Mouse (Mus musculus) lung, postnatal 0 days (tissue): Measurements from ENCODE around the gene Gm6096. TPM values are rescaled to one million over a fixed set of nuclear protein-coding genes. Genes with fewer than 3 reads are reported as not detected.

Experiments used
- ATAC-seq: fragments of 200-750 bp; cut with Nextera tagmentation; 2 replicates; pipeline ENCODE4 v1.8.0; 2017; ENCODE audit warnings: moderate library complexity
- DNase-seq: peaks from one replicate; pipeline ENCODE4 v3.0.0-alpha.2; 2016; ENCODE audit warnings: low spot score
- H3K27ac ChIP-seq: fragments of 300-500 bp; sonication (generic); 2 replicates; pipeline ENCODE4 v1.5.1; 2014; ENCODE audit warnings: antibody characterized with exemption, mild to moderate bottlenecking, low read length, mixed read lengths
- H3K27me3 ChIP-seq: fragments of 300-500 bp; sonication (generic); replicated peaks from 2 replicates; pipeline ENCODE4 v1.6.1; 2014; ENCODE audit warnings: low read length, mixed read lengths; ENCODE audit not compliant: insufficient read depth
- H3K36me3 ChIP-seq: fragments of 300-500 bp; sonication (generic); 2 replicates; pipeline ENCODE4 v1.6.1; 2014; ENCODE audit warnings: low read length, mixed read lengths; ENCODE audit not compliant: insufficient read depth
- H3K4me1 ChIP-seq: fragments of 300-500 bp; sonication (generic); 2 replicates; pipeline ENCODE4 v1.6.1; 2014; ENCODE audit warnings: antibody characterized with exemption, low read depth, low read length, mixed read lengths; ENCODE audit not compliant: insufficient read depth
- H3K4me2 ChIP-seq: fragments of 300-500 bp; sonication (generic); replicated peaks from 2 replicates; pipeline ENCODE4 v1.6.1; 2014; ENCODE audit warnings: low read depth, mild to moderate bottlenecking, low read length, moderate library complexity, mixed read lengths
- H3K4me3 ChIP-seq: fragments of 300-500 bp; sonication (generic); 2 replicates; pipeline ENCODE4 v1.5.1; 2014; ENCODE audit warnings: low read depth, low read length
- H3K9ac ChIP-seq: fragments of 300-500 bp; sonication (generic); replicated peaks from 2 replicates; pipeline ENCODE4 v1.6.1; 2014; ENCODE audit warnings: low read depth, mild to moderate bottlenecking
- H3K9me3 ChIP-seq: fragments of 300-500 bp; sonication (generic); 2 replicates; pipeline ENCODE4 v1.6.1; 2016; ENCODE audit warnings: low read length, mixed read lengths
- CTCF ChIP-seq: IDR thresholded peaks from 2 replicates; pipeline ENCODE4 v1.5.1; 2016; ENCODE audit warnings: antibody characterized with exemption, mild to moderate bottlenecking
- EP300 ChIP-seq: IDR thresholded peaks from 2 replicates; pipeline ENCODE4 v1.6.1; 2016; ENCODE audit warnings: antibody characterized with exemption, mild to moderate bottlenecking, control low read depth
- WGBS: fragments of 180-500 bp; shearing (Covaris S2); extraction: QIAGEN DNeasy Blood & Tissue Kit; methylation state at CpG from one replicate; pipeline ENCODE4 v1.1.7; 2014; 5-methylcytosine and 5-hydroxymethylcytosine counted together
- polyA plus RNA-seq: library from polyadenylated mRNA; unstranded; fragments of >200 nt; fragmentation: Nextera tagmentation; extraction: Ambion mirVana; gene quantifications from 2 replicates; pipeline ENCODE4 v1.2.1, GENCODE M21; 2015

The Gm6096 gene
- polyA plus RNA-seq, 1 experiment from 2014 or later = not detected

- Histone ChIP-seq H3K27me3 (no peaks in the 10 kb centered on the region), H3K4me3 (no peak overlapping the region), H3K9ac (no peak overlapping the region), H3K4me2 (no peak overlapping the region), H3K27ac (no peak overlapping the region), H3K4me1 (no peaks in the 10 kb centered on the region), H3K36me3 (peaks cover 53% of the 10 kb centered on the region), H3K9me3 (no peaks in the 10 kb centered on the region)
- TF ChIP-seq EP300 = no peak
- TF ChIP-seq CTCF = no peak
- WGBS = 86% methylated on average over 9 of the region's 9 CpGs
- ATAC-seq (no peak), DNase-seq (no peak)
These were observed 35.4 kb upstream of the Gm6096 start for GRCm38 (mm10) chr7:34215481-34215880.

- peaks cover 48% of the 10 kb centered on the region for H3K36me3 ChIP-seq
- no peaks in the 10 kb centered on the region for H3K27me3 ChIP-seq
- no peak overlapping the region for H3K4me3 ChIP-seq
- H3K9me3 ChIP-seq = no peaks in the 10 kb centered on the region
- H3K27ac ChIP-seq = no peak overlapping the region
- no peak for TF ChIP-seq EP300
- no peak for TF ChIP-seq CTCF
- no peak overlapping the region for H3K4me2 ChIP-seq
- no peaks in the 10 kb centered on the region for H3K4me1 ChIP-seq
- 86% methylated on average over 9 of the region's 10 CpGs for WGBS
- no peak for DNase-seq
- ATAC-seq = no peak
- H3K9ac ChIP-seq = no peak overlapping the region
These were observed 34.4 kb upstream of the Gm6096 start for GRCm38 (mm10) chr7:34216474-34216873.

DNA sequence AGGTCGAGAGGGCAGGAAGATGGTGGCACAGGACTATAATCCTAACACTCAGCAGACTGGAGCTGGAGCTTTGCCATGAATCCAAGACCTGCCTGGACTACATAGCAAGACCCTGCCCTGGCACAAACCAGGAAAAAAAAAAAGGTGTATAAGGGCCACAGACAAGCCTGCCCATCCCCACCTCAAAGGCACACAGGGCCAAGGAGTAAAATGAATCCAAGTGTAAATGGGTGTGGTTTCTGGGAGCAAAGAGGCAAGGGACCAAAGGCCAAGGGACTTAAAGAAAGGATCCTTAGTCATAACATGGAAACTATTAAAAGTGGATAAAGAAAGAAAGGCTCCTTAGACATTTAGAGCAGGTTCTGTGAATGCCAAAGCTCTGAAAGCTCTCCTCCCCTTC is 32.3 kb upstream of the Gm6096 start:
- H3K27me3 ChIP-seq = no peaks in the 10 kb centered on the region
- H3K4me1 ChIP-seq = no peaks in the 10 kb centered on the region
- H3K4me2 ChIP-seq = no peak overlapping the region
- TF ChIP-seq CTCF = no peak
- TF ChIP-seq EP300 = no peak
- H3K36me3 ChIP-seq = peaks cover 36% of the 10 kb centered on the region
- no peak overlapping the region for H3K27ac ChIP-seq
- H3K9me3 ChIP-seq = no peaks in the 10 kb centered on the region
- H3K9ac ChIP-seq = no peak overlapping the region
- DNase-seq (no peak), ATAC-seq (no peak)
- no peak overlapping the region for H3K4me3 ChIP-seq
- 39% methylated on average over 1 of the region's 1 CpGs for WGBS

DNA sequence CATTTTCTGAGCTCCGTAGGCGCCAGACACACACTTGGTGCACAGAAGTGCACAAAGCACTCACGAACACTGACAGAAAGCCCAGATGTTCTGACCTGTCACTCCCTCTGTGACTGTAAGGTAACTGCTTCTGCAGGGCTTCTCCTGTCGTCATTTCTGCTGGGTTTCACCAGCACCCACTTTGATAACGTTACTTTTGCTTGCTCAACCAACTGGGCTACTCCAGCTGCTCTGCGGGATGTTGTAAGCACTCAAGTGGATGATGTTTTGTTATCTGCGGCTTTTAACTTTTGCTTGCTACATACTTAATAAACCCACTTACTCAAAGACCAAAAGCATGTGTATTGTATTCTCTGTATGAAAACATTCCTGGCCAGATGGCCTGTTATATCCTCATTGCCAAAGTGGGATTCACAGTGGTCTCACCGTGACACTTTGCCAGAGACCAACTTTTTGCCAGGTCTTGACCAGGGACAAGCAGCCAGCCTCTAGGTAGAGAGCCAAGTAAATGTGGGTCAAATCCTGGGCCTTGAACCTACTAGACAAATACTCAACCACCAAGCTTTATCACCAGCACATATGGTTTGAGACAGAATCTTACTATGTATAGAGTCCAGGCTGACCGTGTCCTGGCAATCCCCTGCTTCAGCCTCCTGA is 29.1 kb upstream of the Gm6096 start:
- no peaks in the 10 kb centered on the region for H3K4me1 ChIP-seq
- peaks cover 25% of the 10 kb centered on the region for H3K36me3 ChIP-seq
- no peak overlapping the region for H3K27ac ChIP-seq
- WGBS = 78% methylated on average over 9 of the region's 9 CpGs
- H3K4me2 ChIP-seq = no peak overlapping the region
- no peaks in the 10 kb centered on the region for H3K9me3 ChIP-seq
- no peak overlapping the region for H3K9ac ChIP-seq
- H3K27me3 ChIP-seq = no peaks in the 10 kb centered on the region
- ATAC-seq (no peak; the same call in 1 of the 2 replicates), DNase-seq (peak; percentile 33)
- TF ChIP-seq EP300 = no peak
- TF ChIP-seq CTCF = no peak
- no peak overlapping the region for H3K4me3 ChIP-seq

DNA sequence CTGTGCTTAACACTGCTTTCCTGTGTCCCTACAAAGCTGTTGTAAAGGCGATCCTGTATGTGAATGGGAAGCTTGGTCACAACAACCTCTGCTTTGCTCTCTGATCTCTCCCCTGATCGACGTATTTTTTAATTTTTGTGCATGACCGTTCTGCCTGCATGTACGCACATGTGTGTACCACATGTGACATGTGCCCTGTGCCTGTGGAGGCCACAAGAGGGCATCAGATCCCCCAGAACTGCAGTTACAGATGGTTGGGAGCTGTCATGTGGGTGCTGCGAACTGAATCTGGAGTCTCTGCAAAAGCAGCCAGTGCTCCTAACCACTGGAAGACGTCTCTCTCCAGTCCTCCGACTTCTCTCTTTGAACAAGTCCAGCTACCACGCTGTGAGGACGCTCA is 28.5 kb upstream of the Gm6096 start:
- Histone ChIP-seq H3K27me3 (no peaks in the 10 kb centered on the region), H3K9me3 (no peaks in the 10 kb centered on the region), H3K4me1 (no peaks in the 10 kb centered on the region), H3K27ac (no peak overlapping the region), H3K4me3 (no peak overlapping the region), H3K9ac (no peak overlapping the region), H3K36me3 (peaks cover 21% of the 10 kb centered on the region), H3K4me2 (no peak overlapping the region)
- WGBS = 96% methylated on average over 10 of the region's 10 CpGs
- ATAC-seq (no peak), DNase-seq (no peak)
- no peak for TF ChIP-seq EP300
- 0 out of 2 replicates have a peak, but pooled peaks have one; percentile 12 for TF ChIP-seq CTCF

DNA sequence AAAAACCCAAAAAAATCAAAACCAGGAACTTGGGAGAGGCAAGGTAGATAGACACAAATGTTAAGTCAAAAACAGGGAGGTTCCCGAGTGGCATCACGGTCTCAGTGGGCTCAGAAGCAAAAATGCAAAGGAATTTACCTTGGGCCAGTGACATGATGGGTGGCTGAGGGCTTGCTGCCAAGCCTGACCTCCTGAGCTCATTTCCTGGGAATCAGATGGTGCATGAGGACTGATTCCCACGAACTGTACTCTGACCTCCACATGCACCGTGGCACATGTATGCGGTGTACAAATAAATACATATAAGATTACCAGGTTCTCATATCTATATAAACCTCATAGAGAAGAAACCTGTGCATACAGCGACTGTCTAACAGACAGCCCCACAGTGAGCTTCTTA is 26.5 kb upstream of the Gm6096 start:
- Histone ChIP-seq H3K4me2 (no peak overlapping the region), H3K27me3 (no peaks in the 10 kb centered on the region), H3K4me3 (no peak overlapping the region), H3K9me3 (no peaks in the 10 kb centered on the region), H3K9ac (no peak overlapping the region), H3K36me3 (peaks cover 4% of the 10 kb centered on the region; the same call in 1 of the 2 replicates), H3K27ac (no peak overlapping the region), H3K4me1 (0 out of 2 replicates have a peak, but pooled peaks cover 2% of the 10 kb centered on the region)
- TF ChIP-seq CTCF (no peak), EP300 (no peak)
- DNase-seq (no peak), ATAC-seq (no peak)
- 85% methylated on average over 6 of the region's 6 CpGs for WGBS
